Mouse (Mus musculus) stomach, postnatal 0 days (tissue): ENCODE results near the gene Smpd3.

Experiments
- CTCF ChIP-seq: IDR thresholded peaks from 2 replicates; pipeline ENCODE4 v1.5.1; 2016; ENCODE audit warnings: antibody characterized with exemption, low read depth, mild to moderate bottlenecking, moderate library complexity
- EP300 ChIP-seq: optimal IDR thresholded peaks from 2 replicates; pipeline ENCODE3; 2016; ENCODE audit warnings: antibody characterized with exemption

DNA sequence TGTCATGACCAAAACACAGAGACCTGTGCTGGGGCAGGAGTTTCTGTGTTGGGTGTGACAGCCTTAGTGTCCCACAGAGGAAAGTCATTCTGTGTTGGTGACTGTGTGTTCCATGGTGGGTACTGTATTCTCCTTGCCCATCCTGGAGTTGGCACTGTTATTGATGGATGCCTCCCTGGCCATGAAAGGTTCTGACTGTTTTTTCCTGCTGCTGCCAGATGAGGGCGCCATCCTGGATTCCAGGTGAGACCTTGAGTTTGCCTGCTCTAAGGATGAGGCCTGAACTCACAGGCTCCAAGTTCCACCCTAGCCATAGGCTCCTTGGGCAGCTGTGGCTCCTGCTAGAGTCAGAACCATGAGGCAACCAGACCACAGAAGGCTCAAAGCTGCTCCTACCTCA lies 79.6 kb downstream of the Smpd3 start:
- peak; percentile 66 for TF ChIP-seq CTCF
- no peak for TF ChIP-seq EP300
